Mouse (Mus musculus) cerebellum, adult (tissue): ENCODE measurements around the gene Rhot2.

Experiments used
- ATAC-seq: cut with Nextera tagmentation; 2 replicates; pipeline ENCODE4 v1.9.2; 2017; ENCODE audit warnings: mild to moderate bottlenecking, moderate library complexity, mixed read lengths; ENCODE audit not compliant: insufficient number of reproducible peaks, low FRiP score, low TSS enrichment

The Rhot2 gene

DNA sequence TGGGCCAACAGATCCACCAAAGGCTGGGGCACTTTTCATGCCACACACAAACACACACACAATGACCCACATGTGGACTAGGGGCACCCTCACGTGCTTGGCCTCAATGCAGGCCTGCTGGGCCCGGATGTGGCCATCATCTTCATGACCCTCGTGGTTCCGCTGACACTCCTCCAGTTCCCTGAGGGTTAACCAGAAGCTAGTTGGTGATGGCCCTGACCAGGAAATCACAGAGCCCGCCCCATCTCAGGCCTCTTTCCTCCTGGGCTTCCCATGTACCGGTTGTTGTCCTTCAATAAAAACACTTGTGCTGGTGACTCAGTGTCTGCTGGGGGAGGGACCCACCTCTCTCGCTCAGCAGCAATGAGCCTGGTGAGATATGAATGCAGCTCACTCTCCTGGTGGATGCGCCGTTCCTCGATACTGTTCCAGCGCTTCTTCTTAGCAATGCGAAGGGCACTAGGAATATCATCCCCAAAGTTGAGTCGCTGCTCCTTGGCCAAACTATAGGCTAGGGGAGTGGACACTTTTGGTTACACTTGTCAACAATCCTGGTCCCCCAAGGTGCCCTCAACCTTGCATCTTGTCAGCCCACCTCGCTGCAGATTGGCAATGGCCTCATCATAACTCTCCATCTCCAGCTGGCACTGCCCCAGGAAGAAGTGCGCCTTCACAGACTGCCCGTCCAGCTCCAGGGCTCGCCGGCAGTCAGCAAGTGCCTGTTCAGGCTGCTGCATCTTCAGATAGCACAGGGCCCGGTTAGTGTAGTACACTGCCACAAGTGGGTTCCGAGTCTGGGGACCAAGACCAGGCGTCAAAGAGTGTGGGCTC is 13.0 kb downstream of the Rhot2 start:
- no peak for ATAC-seq

- no peak for ATAC-seq
These were observed 13.7 kb downstream of the Rhot2 start for GRCm38 (mm10) chr17:25830806-25831431.

DNA sequence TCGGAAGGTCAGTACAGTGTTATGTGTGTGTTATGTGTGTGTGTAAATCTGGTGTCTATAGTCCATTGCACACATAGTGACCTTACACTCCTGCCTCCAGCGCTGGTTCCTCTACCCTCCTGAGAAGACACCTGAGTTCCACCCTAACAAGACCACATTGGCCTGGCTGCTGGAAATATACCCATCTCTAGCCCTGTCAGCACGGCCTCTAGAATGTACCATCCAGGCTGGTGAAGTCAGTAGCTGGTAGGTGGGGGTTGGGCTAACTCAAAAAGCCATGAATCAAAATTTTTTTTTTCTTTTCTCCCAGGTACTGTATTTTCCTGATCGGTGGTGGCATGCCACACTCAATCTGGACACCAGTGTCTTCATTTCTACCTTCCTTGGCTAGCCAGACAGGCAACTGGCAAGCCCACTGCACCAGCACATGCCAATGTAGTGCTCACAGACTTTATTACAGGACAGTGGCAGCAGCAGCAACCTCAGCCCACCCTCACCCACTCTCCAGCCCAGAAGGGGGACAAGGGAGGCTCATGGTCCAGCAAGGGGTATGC is 14.4 kb downstream of the Rhot2 start:
- no peak for ATAC-seq

DNA sequence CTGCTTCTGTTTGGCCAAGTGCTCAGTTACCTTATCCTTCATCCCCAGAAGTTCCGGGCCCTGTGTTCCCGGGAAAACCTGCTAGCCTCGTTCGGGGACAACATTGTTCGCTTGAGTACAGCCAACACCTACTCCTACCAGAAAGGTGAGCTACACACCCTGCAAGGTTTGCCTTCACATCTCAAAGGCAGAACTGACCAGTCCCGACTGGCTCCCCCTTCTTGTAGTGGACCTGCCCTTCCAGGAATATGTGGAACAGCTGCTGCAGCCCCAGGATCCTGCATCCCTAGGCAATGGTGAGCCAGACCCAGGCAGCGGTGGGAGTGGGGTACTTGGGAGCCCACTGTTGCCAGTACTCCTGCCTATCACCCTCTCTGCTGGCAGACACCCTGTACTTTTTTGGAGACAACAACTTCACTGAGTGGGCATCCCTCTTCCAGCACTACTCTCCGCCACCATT is 15.1 kb downstream of the Rhot2 start:
- ATAC-seq = no peak

- ATAC-seq = peak; percentile 27; the same call in 1 of the 2 replicates
These were observed 15.7 kb downstream of the Rhot2 start, which contains the start of gene Jmjd8 for GRCm38 (mm10) chr17:25828712-25829557. TSS of gene Jmjd8 (plus strand) at chr17:25828867.

GRCm38 (mm10) chr17:25828223-25828594 is 16.4 kb downstream of the Rhot2 start:
- no peak for ATAC-seq

DNA sequence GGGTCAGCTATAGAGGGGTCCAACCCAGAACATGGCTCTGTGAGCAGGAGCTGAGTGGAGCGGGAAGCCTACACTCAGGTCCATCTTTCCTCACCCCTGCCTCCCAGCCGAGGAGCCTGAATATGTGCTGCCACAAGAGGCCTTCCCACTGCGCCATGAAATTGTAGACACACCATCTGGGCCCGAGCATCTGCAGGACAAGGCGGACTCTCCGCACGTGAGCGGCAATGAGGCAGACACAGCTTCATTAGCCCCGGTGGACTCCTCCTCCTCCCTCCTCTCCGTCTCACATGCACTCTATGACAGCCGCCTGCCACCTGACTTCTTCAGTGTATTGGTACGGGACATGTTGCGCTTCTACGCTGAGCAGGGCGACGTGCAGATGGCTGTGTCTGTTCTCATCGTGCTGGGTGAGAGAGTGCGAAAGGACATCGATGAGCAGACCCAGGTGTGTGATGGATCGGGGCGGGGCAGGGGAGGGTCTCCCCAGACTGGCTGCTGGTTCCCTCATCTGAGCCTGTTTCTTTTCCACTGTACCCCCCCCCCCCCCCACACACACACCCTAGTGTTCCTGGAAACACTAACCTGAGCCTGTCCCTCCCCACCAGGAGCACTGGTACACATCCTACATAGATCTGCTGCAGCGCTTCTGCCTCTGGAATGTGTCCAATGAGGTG is 17.0 kb downstream of the Rhot2 start:
- no peak for ATAC-seq

DNA sequence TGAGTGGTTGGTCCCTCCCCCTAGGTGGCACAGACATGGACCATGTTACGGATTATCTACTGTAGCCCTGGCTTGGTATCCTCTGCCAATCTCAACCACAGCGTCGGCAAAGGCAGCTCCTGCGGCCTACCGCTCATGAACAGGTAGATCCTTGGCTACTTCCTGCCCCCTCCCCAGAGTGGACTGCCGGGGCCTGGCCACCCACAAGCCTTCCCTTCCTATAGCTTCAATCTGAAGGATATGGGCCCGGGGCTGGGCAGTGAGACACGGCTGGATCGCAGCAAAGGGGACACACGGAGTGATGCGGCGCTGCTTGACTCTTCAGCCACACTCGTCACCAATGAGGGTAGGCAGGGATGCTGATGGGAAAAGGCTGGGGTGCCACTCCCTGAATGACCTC is 17.6 kb downstream of the Rhot2 start:
- ATAC-seq = no peak

GRCm38 (mm10) chr17:25825984-25826570 is 18.6 kb downstream of the Rhot2 start:
- ATAC-seq = no peak

GRCm38 (mm10) chr17:25825311-25825710 is 19.3 kb downstream of the Rhot2 start:
- ATAC-seq = no peak

DNA sequence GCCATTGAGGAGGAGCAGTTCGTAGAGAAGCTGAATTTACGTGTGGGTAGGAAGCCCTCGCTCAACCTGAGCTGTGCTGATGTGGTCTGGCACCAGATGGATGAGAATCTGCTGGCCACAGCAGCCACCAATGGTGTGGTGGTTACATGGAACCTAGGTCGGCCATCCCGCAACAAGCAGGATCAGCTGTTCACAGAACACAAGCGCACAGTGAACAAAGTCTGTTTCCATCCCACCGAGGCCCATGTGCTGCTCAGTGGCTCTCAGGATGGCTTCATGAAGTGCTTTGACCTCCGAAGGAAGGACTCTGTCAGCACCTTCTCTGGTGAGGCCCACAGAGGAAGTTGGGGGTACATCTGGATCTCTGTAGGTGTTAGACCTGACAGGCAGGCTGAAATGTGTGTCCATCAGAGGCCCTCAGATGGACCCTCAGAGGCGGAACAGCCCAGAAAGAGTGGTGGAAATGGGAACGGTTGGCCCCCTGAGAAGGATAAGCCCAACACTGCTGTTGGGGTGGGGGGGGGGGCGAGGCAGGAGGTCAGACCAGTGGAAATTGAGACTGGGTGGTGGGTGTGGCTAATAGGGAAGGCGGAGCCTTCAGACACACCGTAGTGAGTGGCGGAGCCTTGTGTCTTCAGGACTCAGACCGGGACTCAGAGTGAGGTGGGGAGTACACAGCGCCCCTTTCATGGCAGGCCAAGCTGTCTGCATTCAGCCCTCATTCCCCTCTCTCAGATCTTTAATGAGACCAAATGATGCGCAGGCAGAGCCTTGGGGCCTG is 20.1 kb downstream of the Rhot2 start:
- no peak for ATAC-seq

- peak; percentile 68; the same call in 1 of the 2 replicates for ATAC-seq
These were observed 21.2 kb downstream of the Rhot2 start, which contains the start of gene Wdr24 for GRCm38 (mm10) chr17:25823452-25823851. TSS of gene Wdr24 (plus strand) at chr17:25823627.

GRCm38 (mm10) chr17:25818851-25819780 is 25.5 kb downstream of the Rhot2 start:
- ATAC-seq = no peak

- ATAC-seq = no peak
These were observed 27.0 kb downstream of the Rhot2 start for GRCm38 (mm10) chr17:25817662-25818061.

GRCm38 (mm10) chr17:25813471-25813870 is 31.2 kb downstream of the Rhot2 start:
- ATAC-seq = no peak

GRCm38 (mm10) chr17:25810890-25811289 is 33.8 kb downstream of the Rhot2 start:
- no peak for ATAC-seq

DNA sequence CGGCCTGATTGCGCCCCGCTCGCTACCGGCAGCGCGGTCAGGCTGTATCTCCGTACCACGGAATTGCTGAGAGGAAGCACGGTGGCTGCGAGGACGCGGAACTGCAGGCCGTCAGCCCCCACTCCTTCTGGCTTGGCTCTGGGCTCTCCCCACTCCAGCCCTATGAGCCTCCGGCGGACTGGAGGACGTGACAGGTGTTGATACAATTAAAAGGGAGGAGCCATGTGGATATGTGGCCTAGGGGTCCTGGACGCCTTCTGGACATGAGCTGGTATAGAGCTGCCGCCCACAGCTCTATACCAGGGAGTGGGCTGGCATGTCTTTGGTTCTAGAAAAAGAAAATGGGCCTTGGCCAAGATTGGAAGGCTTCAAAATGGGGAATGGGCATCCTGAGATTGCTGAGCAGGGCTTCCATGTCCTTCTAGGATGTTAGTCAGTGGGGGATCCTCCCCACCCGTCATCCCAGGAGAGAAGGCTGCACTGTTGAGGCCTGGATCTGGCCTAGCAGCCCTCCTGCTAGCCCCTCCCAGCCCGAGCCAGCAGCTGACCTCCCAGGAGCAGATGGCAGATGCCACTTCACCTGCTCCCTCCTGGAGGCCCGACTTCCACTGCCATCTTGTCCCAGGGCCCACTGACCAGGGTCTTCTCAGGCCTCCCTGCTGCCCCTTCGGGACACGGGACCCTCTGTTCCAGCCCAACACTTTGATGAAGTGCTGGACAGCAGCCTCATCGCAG is 34.9 kb downstream of the Rhot2 start:
- ATAC-seq = peak; percentile 51
